Comparison of ENCODE assay signal across 16 mouse cellular contexts in the genomic region with DNA sequence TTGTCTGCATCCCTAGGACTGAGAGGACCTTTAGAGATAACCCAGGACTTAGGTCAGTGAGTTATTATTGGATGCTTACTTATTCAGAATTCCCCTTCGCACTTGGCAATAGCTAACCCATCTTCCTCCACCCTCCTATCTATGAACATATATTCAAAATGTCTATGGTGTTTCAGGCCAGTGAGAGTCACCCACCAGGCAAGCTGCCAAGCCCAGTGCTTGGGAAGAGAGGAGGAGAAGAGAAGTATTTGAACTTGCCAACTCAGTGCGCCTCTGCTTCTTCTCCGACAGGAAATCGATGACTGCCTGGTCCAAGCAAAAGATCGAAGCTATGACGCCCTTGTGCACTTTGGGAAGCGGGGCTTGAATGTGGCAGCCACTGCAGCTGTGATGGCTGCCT.
"Had no signal": no experiment of that assay in that cellular context is flagged by ENCODE, and none has a peak within 500 bp of the region (broad histone marks: within the 10 kb centered on the region; RNA-seq: fewer than 3 reads in every experiment).

No protein-coding gene starts in this region.

- ATAC-seq: liver, postnatal 0 days had no signal

- H3K9ac ChIP-seq: liver, embryonic 13.5 days; liver, embryonic 15.5 days; liver, postnatal 0 days; midbrain, embryonic 12.5 days; neural tube, embryonic 12.5 days; stomach, embryonic 15.5 days had no signal

- H3K4me1 ChIP-seq: liver, embryonic 13.5 days; liver, embryonic 15.5 days; megakaryocyte, embryonic 14.5 days; midbrain, embryonic 12.5 days; neural tube, embryonic 12.5 days; stomach, embryonic 15.5 days had no signal

- H3K4me3 ChIP-seq: liver, embryonic 13.5 days; liver, embryonic 15.5 days; megakaryocyte, embryonic 14.5 days; midbrain, embryonic 12.5 days; neural tube, embryonic 12.5 days; stomach, embryonic 15.5 days had no signal

- H3K9me3 ChIP-seq: liver, embryonic 13.5 days; liver, embryonic 15.5 days; midbrain, embryonic 12.5 days; neural tube, embryonic 12.5 days; stomach, embryonic 15.5 days had no signal

- H3K27me3 ChIP-seq: liver, embryonic 13.5 days; liver, embryonic 15.5 days; midbrain, embryonic 12.5 days; neural tube, embryonic 12.5 days; stomach, embryonic 15.5 days had no signal

- H3K36me3 ChIP-seq: liver, embryonic 13.5 days; liver, embryonic 15.5 days; stomach, embryonic 15.5 days had no signal

- DNase-seq: liver, embryonic 13.5 days; liver, postnatal 0 days; lung, adult 2 months; lung, postnatal 10 days; midbrain, embryonic 14.5 days; right cerebral cortex, postnatal 14 days; thymus, adult 18-20 months; thymus, postnatal 14 days had no signal

- H3K27ac ChIP-seq: liver, embryonic 13.5 days; liver, embryonic 15.5 days; macrophage; midbrain, embryonic 12.5 days; neural tube, embryonic 12.5 days; stomach, embryonic 15.5 days; stomach, postnatal 0 days had no signal

- H3K4me2 ChIP-seq: liver, embryonic 11.5 days; liver, embryonic 13.5 days; liver, embryonic 15.5 days; midbrain, embryonic 12.5 days; neural tube, embryonic 12.5 days; stomach, embryonic 15.5 days had no signal
